Mouse (Mus musculus) bone marrow, adult 2 months (tissue): Measurements from ENCODE around the gene Ppargc1a.

ENCODE experiments used
- CTCF ChIP-seq: fragments of 200-500 bp; IDR thresholded peaks from 2 replicates; pipeline ENCODE4 v1.5.1; 2011; ENCODE audit warnings: low read length, control low read depth; ENCODE audit not compliant: control insufficient read depth, insufficient read depth
- POLR2A ChIP-seq: fragments of 200-500 bp; IDR thresholded peaks from 2 replicates; pipeline ENCODE4 v1.6.1; 2011; ENCODE audit warnings: low read depth, mild to moderate bottlenecking, control low read depth, low read length, borderline replicate concordance; ENCODE audit not compliant: control insufficient read depth

- TF ChIP-seq POLR2A (no peak), CTCF (no peak)
Measured at GRCm38 (mm10) chr5:51582618-51583017, 15.1 kb upstream of the Ppargc1a start.
